Mouse (Mus musculus) kidney, adult 11 months (tissue): ENCODE measurements around the gene Olfr1318.

Experiments used
- DNase-seq: peaks from one replicate; pipeline ENCODE4 v3.0.0; 2022

The Olfr1318 gene

DNA sequence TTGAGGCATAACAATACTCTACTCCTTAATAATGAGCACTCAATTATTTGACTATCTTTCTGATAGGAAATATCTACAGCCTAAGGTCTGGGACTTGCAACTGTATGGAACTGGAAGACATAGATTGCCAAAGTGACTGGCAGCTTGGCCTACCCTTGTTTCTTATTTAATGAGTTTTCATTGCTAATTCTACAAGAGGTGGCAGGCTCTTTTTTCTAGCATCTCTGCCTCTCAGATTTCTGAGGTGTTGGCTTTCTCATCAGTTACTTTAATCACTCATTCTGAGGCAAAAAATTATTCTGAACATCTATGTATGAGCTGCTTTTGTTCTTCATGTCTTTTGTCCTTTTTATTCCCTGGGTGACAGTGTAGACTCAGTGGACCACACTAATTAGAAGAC is at the start of gene Olfr1318:
Gene Olfr1318, plus strand, starts transcription at position 301 of the 400 bp plus-strand sequence.
- no peak for DNase-seq

GRCm38 (mm10) chr2:112115340-112115739 is 38.7 kb upstream of the Olfr1318 start, which contains the start of gene Olfr1315-ps1:
Gene Olfr1315-ps1 (minus strand): TSS chr2:112115440.
- DNase-seq: no peak

DNA sequence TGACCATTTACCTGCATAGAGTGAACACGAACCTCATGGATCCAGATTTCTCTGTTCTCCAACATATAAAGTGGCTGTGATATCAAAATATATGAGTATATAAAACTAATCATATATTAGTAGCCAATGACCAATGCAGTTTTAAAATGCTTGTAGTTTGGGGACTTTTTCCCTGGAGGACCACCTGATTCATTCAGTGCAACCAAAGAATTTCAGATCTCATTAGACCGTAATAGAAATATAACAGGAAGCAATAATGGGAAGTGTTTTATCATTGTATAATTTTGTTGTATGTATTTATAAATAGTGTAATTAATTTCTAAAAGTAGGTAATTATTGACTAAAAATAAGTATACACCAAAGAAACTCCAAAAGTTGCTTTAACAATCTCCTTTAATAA is 19.1 kb upstream of the Olfr1318 start, which contains the start of gene Olfr1316:
Gene Olfr1316, minus strand, starts transcription at position 101 of the 400 bp plus-strand sequence.
- no peak for DNase-seq

GRCm38 (mm10) chr2:112140029-112140428 is 14.0 kb upstream of the Olfr1318 start, which contains the start of gene Olfr1317:
Gene Olfr1317 (plus strand): TSS chr2:112140329.
- no peak for DNase-seq

- peak; percentile 10 for DNase-seq
Observed at GRCm38 (mm10) chr2:112196859-112197258, 42.9 kb downstream of the Olfr1318 start.

DNA sequence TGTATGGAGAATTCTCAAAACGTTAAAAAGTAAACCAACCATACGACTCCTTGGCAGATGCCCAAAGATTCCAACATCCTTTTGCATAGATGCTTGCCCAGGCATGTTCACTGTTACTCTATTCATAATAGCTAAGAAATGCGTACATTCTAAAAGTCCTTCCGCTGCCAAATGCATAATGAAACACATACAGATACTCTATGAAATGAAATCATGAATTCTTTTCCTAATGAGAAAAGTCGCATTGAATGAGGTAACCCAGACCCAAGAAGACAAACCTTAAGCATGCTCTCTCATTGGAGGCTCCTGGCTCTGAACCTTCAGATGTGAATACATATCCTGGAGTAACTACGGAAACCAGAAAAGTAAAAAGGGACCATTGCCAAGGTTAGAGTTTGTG is 49.1 kb downstream of the Olfr1318 start:
- no peak for DNase-seq
